Mouse (Mus musculus) brain, adult 2 months (tissue): ENCODE data around the gene Nmur2.
A peak's percentile ranks its signal among the peaks of the same experiment; 100 is the strongest.

Source experiments
- DNase-seq: peaks from one replicate; pipeline ENCODE4 v3.0.0; 2011; ENCODE audit warnings: low read depth, low spot score

The Nmur2 gene

GRCm38 (mm10) chr11:56040917-56041316 lies at the start of gene Nmur2:
Nmur2 (minus strand) TSS chr11:56041010.
- no peak for DNase-seq

- DNase-seq: no peak
Measured at GRCm38 (mm10) chr11:56089127-56089689, 48.4 kb upstream of the Nmur2 start.

GRCm38 (mm10) chr11:56072131-56072530 lies 31.3 kb upstream of the Nmur2 start:
- peak; percentile 83 for DNase-seq

- no peak for DNase-seq
Measured at GRCm38 (mm10) chr11:56069658-56070057, 28.8 kb upstream of the Nmur2 start.

GRCm38 (mm10) chr11:56065147-56065546 lies 24.3 kb upstream of the Nmur2 start:
- no peak for DNase-seq

- DNase-seq: peak; percentile 20
Measured at GRCm38 (mm10) chr11:56064575-56064974, 23.8 kb upstream of the Nmur2 start.

GRCm38 (mm10) chr11:56059236-56059635 lies 18.4 kb upstream of the Nmur2 start:
- DNase-seq: no peak

GRCm38 (mm10) chr11:56054439-56054838 lies 13.6 kb upstream of the Nmur2 start:
- peak; percentile 78 for DNase-seq

GRCm38 (mm10) chr11:56026854-56027253 lies 14.0 kb downstream of the Nmur2 start:
- no peak for DNase-seq

- DNase-seq: peak; percentile 77
Measured at GRCm38 (mm10) chr11:56025746-56026570, 14.9 kb downstream of the Nmur2 start.

- peak; percentile 67 for DNase-seq
Measured at GRCm38 (mm10) chr11:56013510-56014057, 27.2 kb downstream of the Nmur2 start.

GRCm38 (mm10) chr11:56012396-56012795 lies 28.4 kb downstream of the Nmur2 start:
- DNase-seq: no peak

GRCm38 (mm10) chr11:56008277-56008676 lies 32.5 kb downstream of the Nmur2 start:
- peak; percentile 56 for DNase-seq

GRCm38 (mm10) chr11:55992799-55993198 lies 48.0 kb downstream of the Nmur2 start:
- DNase-seq: no peak

GRCm38 (mm10) chr11:55992148-55992547 lies 48.7 kb downstream of the Nmur2 start:
- DNase-seq: no peak

GRCm38 (mm10) chr11:55991505-55992066 lies 49.2 kb downstream of the Nmur2 start:
- DNase-seq: peak; percentile 52

GRCm38 (mm10) chr11:55984643-55985042 lies 56.2 kb downstream of the Nmur2 start:
- DNase-seq: no peak

GRCm38 (mm10) chr11:55981656-55982055 lies 59.2 kb downstream of the Nmur2 start:
- DNase-seq: peak; percentile 67

GRCm38 (mm10) chr11:55978146-55978545 lies 62.7 kb downstream of the Nmur2 start:
- DNase-seq: no peak
